Mouse (Mus musculus) T-helper 17 cell (primary cell): ENCODE measurements around the gene Vezt.

Experiments used
- in situ Hi-C, 2 experiments: fragments of 300-600 bp; cut with MboI, MseI; formaldehyde crosslinking; loops; 1 replicate in 1 of 2; 2 replicates in 1 of 2; pipeline ENCODE4 v1.15.1; 2025; ENCODE audit warnings: high pct_unique_total_duplicates in 2 of 2

Gene Vezt

GRCm38 (mm10) chr10:93969306-93969705, 66.3 kb downstream of the Vezt start:
- in situ Hi-C loops: no loop called here

- in situ Hi-C loops: no loop called here
Measured at GRCm38 (mm10) chr10:93967486-93967885, 68.1 kb downstream of the Vezt start.

GRCm38 (mm10) chr10:93954023-93954422, 81.6 kb downstream of the Vezt start:
- in situ Hi-C loops: no loop called here

- in situ Hi-C loops: no loop called here
Measured at GRCm38 (mm10) chr10:93953504-93953903, 82.1 kb downstream of the Vezt start.

- in situ Hi-C loops: no loop called here
Measured at GRCm38 (mm10) chr10:93950991-93951390, 84.6 kb downstream of the Vezt start.

GRCm38 (mm10) chr10:93949921-93950320, 85.7 kb downstream of the Vezt start:
- in situ Hi-C loops: loop anchor here in 1 of 2 experiments (10.0 kb wide), 1 partner anchor 435 kb away; no protein-coding TSS in a partner anchor

GRCm38 (mm10) chr10:93945843-93946499, 89.6 kb downstream of the Vezt start:
- in situ Hi-C loops: loop anchor here in 1 of 2 experiments (10.0 kb wide), 1 partner anchor 439 kb away; no protein-coding TSS in a partner anchor

- in situ Hi-C loops: loop anchor here in 1 of 2 experiments (10.0 kb wide), 1 partner anchor 439 kb away; no protein-coding TSS in a partner anchor
Measured at GRCm38 (mm10) chr10:93945364-93945763, 90.3 kb downstream of the Vezt start.

GRCm38 (mm10) chr10:93944241-93944640, 91.4 kb downstream of the Vezt start:
- in situ Hi-C loops: loop anchor here in 1 of 2 experiments (10.0 kb wide), 1 partner anchor 441 kb away; no protein-coding TSS in a partner anchor

GRCm38 (mm10) chr10:93940279-93940678, 95.3 kb downstream of the Vezt start:
- in situ Hi-C loops: loop anchor here in 1 of 2 experiments (10.0 kb wide), 1 partner anchor 445 kb away; no protein-coding TSS in a partner anchor

- in situ Hi-C loops: loop anchor here in 1 of 2 experiments (10.0 kb wide), 1 partner anchor 445 kb away; no protein-coding TSS in a partner anchor
Measured at GRCm38 (mm10) chr10:93939676-93940075, 95.9 kb downstream of the Vezt start.

GRCm38 (mm10) chr10:93938844-93939271, 96.8 kb downstream of the Vezt start:
- in situ Hi-C loops: no loop called here

GRCm38 (mm10) chr10:93933980-93934379, 101.6 kb downstream of the Vezt start:
- in situ Hi-C loops: no loop called here

- in situ Hi-C loops: no loop called here
Measured at GRCm38 (mm10) chr10:93932861-93933260, 102.8 kb downstream of the Vezt start.

- in situ Hi-C loops: no loop called here
Measured at GRCm38 (mm10) chr10:93932020-93932419, 103.6 kb downstream of the Vezt start.

- in situ Hi-C loops: no loop called here
Measured at GRCm38 (mm10) chr10:93931431-93931830, 104.2 kb downstream of the Vezt start.

- in situ Hi-C loops: no loop called here
Measured at GRCm38 (mm10) chr10:93930236-93930824, 105.3 kb downstream of the Vezt start.

GRCm38 (mm10) chr10:93924666-93925065, 111.0 kb downstream of the Vezt start:
- in situ Hi-C loops: no loop called here

GRCm38 (mm10) chr10:93921160-93921559, 114.5 kb downstream of the Vezt start:
- in situ Hi-C loops: no loop called here

GRCm38 (mm10) chr10:93919227-93919626, 116.4 kb downstream of the Vezt start:
- in situ Hi-C loops: no loop called here

- in situ Hi-C loops: no loop called here
Measured at GRCm38 (mm10) chr10:93918701-93919100, 116.9 kb downstream of the Vezt start.

- in situ Hi-C loops: no loop called here
Measured at GRCm38 (mm10) chr10:93918087-93918486, 117.5 kb downstream of the Vezt start.

- in situ Hi-C loops: no loop called here
Measured at GRCm38 (mm10) chr10:93916778-93917177, 118.8 kb downstream of the Vezt start.
